In genomic region chr10:80298571-80299281, GRCm38 (mm10) we compare ENCODE assay signal across 9 mouse cellular contexts. TPM values are rescaled to one million over a fixed set of nuclear protein-coding genes. Genes with fewer than 3 reads are reported as not detected.
DNase-seq lines count a peak whose midpoint lies in the region; ATAC-seq and TF ChIP-seq lines count a peak whose summit lies in the region.
"Had no signal": no experiment of that assay in that cellular context is flagged by ENCODE, and none has a peak within 500 bp of the region (broad histone marks: within the 10 kb centered on the region; RNA-seq: fewer than 3 reads in every experiment).

No protein-coding gene starts in this region.

- H3K9me3 ChIP-seq in lung, postnatal 0 days (ENCODE audit: low read length) = no peaks in the 10 kb centered on the region
- H3K9me3 ChIP-seq in heart, embryonic 16.5 days (replicated peaks; ENCODE audit: control insufficient read depth, low read length) = no peaks in the 10 kb centered on the region
- no peaks in the 10 kb centered on the region for H3K9me3 ChIP-seq in neural tube, embryonic 14.5 days (ENCODE audit: control insufficient read depth, low read length)

- H3K27ac ChIP-seq in lung, postnatal 0 days (ENCODE audit: low read length) = no peak overlapping the region
- H3K27ac ChIP-seq in heart, embryonic 16.5 days (ENCODE audit: low read length) = no peak overlapping the region
- peak overlapping the region; percentile 99 for H3K27ac ChIP-seq in neural tube, embryonic 14.5 days (ENCODE audit: low read depth, low read length)
- H3K27ac ChIP-seq: liver, embryonic 14.5 days had no signal

- WGBS in lung, postnatal 0 days = 7% methylated on average over 26 of the region's 26 CpGs
- WGBS in heart, embryonic 16.5 days = 5% methylated on average over 26 of the region's 26 CpGs
- 2% methylated on average over 21 of the region's 26 CpGs for WGBS in neural tube, embryonic 14.5 days

- peaks cover 7% of the 10 kb centered on the region; the same call in 1 of the 2 replicates for H3K36me3 ChIP-seq in lung, postnatal 0 days (ENCODE audit: insufficient read depth, low read length)
- peaks cover 8% of the 10 kb centered on the region for H3K36me3 ChIP-seq in heart, embryonic 16.5 days (ENCODE audit: control insufficient read depth, insufficient read depth)
- peaks cover 20% of the 10 kb centered on the region for H3K36me3 ChIP-seq in neural tube, embryonic 14.5 days (ENCODE audit: control insufficient read depth, insufficient read depth, low read length)

- H3K4me1 ChIP-seq in lung, postnatal 0 days (ENCODE audit: insufficient read depth, low read depth, low read length) = peaks cover 8% of the 10 kb centered on the region; the same call in 1 of the 2 replicates
- H3K4me1 ChIP-seq in heart, embryonic 16.5 days (ENCODE audit: control insufficient read depth, insufficient read depth, low read length) = peaks cover 13% of the 10 kb centered on the region; the same call in 1 of the 2 replicates
- peaks cover 49% of the 10 kb centered on the region for H3K4me1 ChIP-seq in neural tube, embryonic 14.5 days (ENCODE audit: control insufficient read depth, insufficient read depth, low read length)

- TF ChIP-seq CTCF in lung, postnatal 0 days (IDR thresholded peaks at IDR 0.05) = peak; percentile 21

- peak; percentile 30 for DNase-seq in lung, postnatal 0 days (ENCODE audit: low spot score)
- no peak for DNase-seq in lung, postnatal 14 days
- peak; percentile 93 for DNase-seq in embryo, embryonic 11 days
- DNase-seq in left cerebral cortex, adult 18-20 months (ENCODE audit: low spot score in 2 of 2) = peak; percentile 92 to 93
- DNase-seq in urinary bladder, adult 2 months (ENCODE audit: low spot score) = no peak
- no peak for DNase-seq in adrenal gland, postnatal 4 days (ENCODE audit: low spot score in 2 of 2)

- no peak overlapping the region for H3K9ac ChIP-seq in lung, postnatal 0 days (replicated peaks; ENCODE audit: low read depth)
- no peak overlapping the region for H3K9ac ChIP-seq in heart, embryonic 16.5 days (ENCODE audit: low read length)
- H3K9ac ChIP-seq in neural tube, embryonic 14.5 days (replicated peaks; ENCODE audit: low read depth, low read length) = peak overlapping the region; percentile 99
- H3K9ac ChIP-seq: liver, embryonic 14.5 days had no signal

- no peak for ATAC-seq in lung, postnatal 0 days
- ATAC-seq in heart, embryonic 16.5 days (replicated peaks; ENCODE audit: extremely low read depth, insufficient read depth, low FRiP score) = no peak
- ATAC-seq in neural tube, embryonic 14.5 days (ENCODE audit: low read depth) = peak; percentile 73

- H3K4me3 ChIP-seq in lung, postnatal 0 days (ENCODE audit: low read depth, low read length) = no peak overlapping the region
- H3K4me3 ChIP-seq in heart, embryonic 16.5 days (ENCODE audit: low read length) = 0 out of 2 replicates have a peak overlapping the region, but pooled peaks have one; percentile 22
- peak overlapping the region; percentile 70 for H3K4me3 ChIP-seq in neural tube, embryonic 14.5 days (ENCODE audit: low read depth, low read length)

- H3K4me2 ChIP-seq in lung, postnatal 0 days (replicated peaks; ENCODE audit: low read depth, low read length) = no peak overlapping the region
- no peak overlapping the region for H3K4me2 ChIP-seq in heart, embryonic 16.5 days (ENCODE audit: low read depth, low read length)
- peak overlapping the region; percentile 76 for H3K4me2 ChIP-seq in neural tube, embryonic 14.5 days (ENCODE audit: low read depth, low read length)

- no peak for TF ChIP-seq EP300 in lung, postnatal 0 days (IDR thresholded peaks at IDR 0.05)

- peaks cover 33% of the 10 kb centered on the region for H3K27me3 ChIP-seq in lung, postnatal 0 days (replicated peaks; ENCODE audit: insufficient read depth, low read length)
- H3K27me3 ChIP-seq in heart, embryonic 16.5 days (ENCODE audit: control insufficient read depth, insufficient read depth, low read length) = peaks cover 55% of the 10 kb centered on the region
- no peaks in the 10 kb centered on the region for H3K27me3 ChIP-seq in neural tube, embryonic 14.5 days (ENCODE audit: control insufficient read depth, insufficient read depth, low read length)

RNA-seq across cellular contexts. Expression of gene Apc2, which starts 2.9 kb away (rescaled TPM):
- 0.57 and 0.85 TPM in 2 replicates for polyA plus RNA-seq in lung, postnatal 0 days (2015; fragmentation: Nextera tagmentation; extraction: Ambion mirVana)
- polyA plus RNA-seq in heart, embryonic 16.5 days (2015; fragmentation: Nextera tagmentation; extraction: Ambion mirVana) = 1.5 TPM in 2 replicates
- 100 to 1,000 TPM; 106 to 109 TPM for total RNA-seq in left cerebral cortex, adult 18-20 months (2021)
- polyA plus RNA-seq in neural tube, embryonic 14.5 days (2014; fragmentation: Nextera tagmentation; extraction: Ambion mirVana) = 169 and 231 TPM in 2 replicates
- 0.76 and 1.4 TPM in 2 replicates for polyA plus RNA-seq in urinary bladder, adult 2 months (2012; rRNA removed)
- 10 to 100 TPM in 1 of 2 experiments, 1 to 10 TPM in 1; 9.9 to 10.4 TPM for total RNA-seq in adrenal gland, postnatal 4 days (2021)

RNA-seq across cellular contexts. Expression of gene Rps15, which starts 6.5 kb away (rescaled TPM):
- polyA plus RNA-seq in lung, postnatal 0 days (2015; fragmentation: Nextera tagmentation; extraction: Ambion mirVana) = 651 and 741 TPM in 2 replicates
- polyA plus RNA-seq in heart, embryonic 16.5 days (2015; fragmentation: Nextera tagmentation; extraction: Ambion mirVana) = 536 and 549 TPM in 2 replicates
- total RNA-seq in left cerebral cortex, adult 18-20 months (2021) = 1,000 to 10,000 TPM in 1 of 2 experiments, 100 to 1,000 TPM in 1; 965 to 1,061 TPM
- polyA plus RNA-seq in neural tube, embryonic 14.5 days (2014; fragmentation: Nextera tagmentation; extraction: Ambion mirVana) = 537 and 599 TPM in 2 replicates
- polyA plus RNA-seq in urinary bladder, adult 2 months (2012; rRNA removed) = 3,215 and 3,453 TPM in 2 replicates
- total RNA-seq in adrenal gland, postnatal 4 days (2021) = 1,000 to 10,000 TPM; 1,413 to 1,504 TPM

RNA-seq across cellular contexts. Expression of gene 2310011J03Rik, which starts 21.6 kb away (rescaled TPM):
- polyA plus RNA-seq in lung, postnatal 0 days (2015; fragmentation: Nextera tagmentation; extraction: Ambion mirVana) = 58.4 and 64.8 TPM in 2 replicates
- 33.5 and 35.8 TPM in 2 replicates for polyA plus RNA-seq in heart, embryonic 16.5 days (2015; fragmentation: Nextera tagmentation; extraction: Ambion mirVana)
- total RNA-seq in left cerebral cortex, adult 18-20 months (2021) = 10 to 100 TPM; 25.1 to 28.5 TPM
- polyA plus RNA-seq in neural tube, embryonic 14.5 days (2014; fragmentation: Nextera tagmentation; extraction: Ambion mirVana) = 21.3 and 23.8 TPM in 2 replicates
- 41.8 and 45.6 TPM in 2 replicates for polyA plus RNA-seq in urinary bladder, adult 2 months (2012; rRNA removed)
- total RNA-seq in adrenal gland, postnatal 4 days (2021) = 10 to 100 TPM; 30.8 to 31.2 TPM

RNA-seq across cellular contexts. Expression of gene Pcsk4, which starts 30.6 kb away (rescaled TPM):
- polyA plus RNA-seq in lung, postnatal 0 days (2015; fragmentation: Nextera tagmentation; extraction: Ambion mirVana) = 3.4 and 3.7 TPM in 2 replicates
- polyA plus RNA-seq in heart, embryonic 16.5 days (2015; fragmentation: Nextera tagmentation; extraction: Ambion mirVana) = 1.6 and 1.9 TPM in 2 replicates
- 1 to 10 TPM; 4.8 to 6.9 TPM for total RNA-seq in left cerebral cortex, adult 18-20 months (2021)
- 4.9 and 5.1 TPM in 2 replicates for polyA plus RNA-seq in neural tube, embryonic 14.5 days (2014; fragmentation: Nextera tagmentation; extraction: Ambion mirVana)
- polyA plus RNA-seq in urinary bladder, adult 2 months (2012; rRNA removed) = 9.5 and 9.9 TPM in 2 replicates
- 1 to 10 TPM; 7.7 to 7.8 TPM for total RNA-seq in adrenal gland, postnatal 4 days (2021)

RNA-seq across cellular contexts. Expression of gene Reep6, which starts 31.0 kb away (rescaled TPM):
- 15.4 and 17.6 TPM in 2 replicates for polyA plus RNA-seq in lung, postnatal 0 days (2015; fragmentation: Nextera tagmentation; extraction: Ambion mirVana)
- polyA plus RNA-seq in heart, embryonic 16.5 days (2015; fragmentation: Nextera tagmentation; extraction: Ambion mirVana) = 1.8 and 2.6 TPM in 2 replicates
- total RNA-seq in left cerebral cortex, adult 18-20 months (2021) = 10 to 100 TPM; 13.4 to 13.5 TPM
- polyA plus RNA-seq in neural tube, embryonic 14.5 days (2014; fragmentation: Nextera tagmentation; extraction: Ambion mirVana) = 3.9 and 5.4 TPM in 2 replicates
- 7.7 and 18.0 TPM in 2 replicates for polyA plus RNA-seq in urinary bladder, adult 2 months (2012; rRNA removed)
- 10 to 100 TPM; 13.1 to 26.7 TPM for total RNA-seq in adrenal gland, postnatal 4 days (2021)

Comparison
In these comparisons a context has a peak if more than half of its experiments do, and no peak if none do; other contexts are left out.
1. DNase-seq: peak in lung, postnatal 0 days (single experiment), embryo, embryonic 11 days (single experiment) and left cerebral cortex, adult 18-20 months (2 of 2); none in lung, postnatal 14 days (single experiment), urinary bladder, adult 2 months (single experiment) and adrenal gland, postnatal 4 days (0 of 2).
2. RNA of gene Apc2, which starts 2.9 kb away (polyA plus RNA-seq): 169 to 231 TPM in neural tube, embryonic 14.5 days; 1.5 TPM in heart, embryonic 16.5 days, 0.57 to 0.85 TPM in lung, postnatal 0 days and 0.76 to 1.4 TPM in urinary bladder, adult 2 months; every median in the first group is over 10 times any median in the second.